ENCODE assay signal across 13 mouse cellular contexts in genomic region chr5:38538508-38538907, GRCm38 (mm10).
"Had no signal": no experiment of that assay in that cellular context is flagged by ENCODE, and none has a peak within 500 bp of the region (broad histone marks: within the 10 kb centered on the region; RNA-seq: fewer than 3 reads in every experiment).

No protein-coding gene starts in this region.

- H3K9ac ChIP-seq: limb, embryonic 13.5 days; lung, embryonic 14.5 days; neural tube, embryonic 12.5 days had no signal

- H3K4me3 ChIP-seq: limb, embryonic 13.5 days; myocyte; neural tube, embryonic 12.5 days had no signal

- H3K4me1 ChIP-seq: limb, embryonic 13.5 days; neural tube, embryonic 12.5 days had no signal

- H3K4me2 ChIP-seq: limb, embryonic 13.5 days; lung, embryonic 14.5 days; midbrain, embryonic 11.5 days; neural tube, embryonic 12.5 days had no signal

- H3K9me3 ChIP-seq: limb, embryonic 13.5 days; neural tube, embryonic 12.5 days had no signal

- DNase-seq: kidney, adult 9 months; kidney, postnatal 36 days; left cerebral cortex, postnatal 4 days; lung, postnatal 10 days; lung, postnatal 4 days; right cerebral cortex, postnatal 14 days; thymus, postnatal 36 days had no signal

- H3K27me3 ChIP-seq: limb, embryonic 13.5 days; neural tube, embryonic 12.5 days had no signal

- H3K27ac ChIP-seq: kidney, postnatal 0 days; limb, embryonic 13.5 days; neural tube, embryonic 12.5 days had no signal
